Mouse (Mus musculus): ENCODE measurements at regions not wholly inside any gene's neighbourhood (a gene's known extent, or its start where the extent isn't known, plus 50 kb on each side); places are given as distances from the start of the nearest gene placed in this dataset.

DNA sequence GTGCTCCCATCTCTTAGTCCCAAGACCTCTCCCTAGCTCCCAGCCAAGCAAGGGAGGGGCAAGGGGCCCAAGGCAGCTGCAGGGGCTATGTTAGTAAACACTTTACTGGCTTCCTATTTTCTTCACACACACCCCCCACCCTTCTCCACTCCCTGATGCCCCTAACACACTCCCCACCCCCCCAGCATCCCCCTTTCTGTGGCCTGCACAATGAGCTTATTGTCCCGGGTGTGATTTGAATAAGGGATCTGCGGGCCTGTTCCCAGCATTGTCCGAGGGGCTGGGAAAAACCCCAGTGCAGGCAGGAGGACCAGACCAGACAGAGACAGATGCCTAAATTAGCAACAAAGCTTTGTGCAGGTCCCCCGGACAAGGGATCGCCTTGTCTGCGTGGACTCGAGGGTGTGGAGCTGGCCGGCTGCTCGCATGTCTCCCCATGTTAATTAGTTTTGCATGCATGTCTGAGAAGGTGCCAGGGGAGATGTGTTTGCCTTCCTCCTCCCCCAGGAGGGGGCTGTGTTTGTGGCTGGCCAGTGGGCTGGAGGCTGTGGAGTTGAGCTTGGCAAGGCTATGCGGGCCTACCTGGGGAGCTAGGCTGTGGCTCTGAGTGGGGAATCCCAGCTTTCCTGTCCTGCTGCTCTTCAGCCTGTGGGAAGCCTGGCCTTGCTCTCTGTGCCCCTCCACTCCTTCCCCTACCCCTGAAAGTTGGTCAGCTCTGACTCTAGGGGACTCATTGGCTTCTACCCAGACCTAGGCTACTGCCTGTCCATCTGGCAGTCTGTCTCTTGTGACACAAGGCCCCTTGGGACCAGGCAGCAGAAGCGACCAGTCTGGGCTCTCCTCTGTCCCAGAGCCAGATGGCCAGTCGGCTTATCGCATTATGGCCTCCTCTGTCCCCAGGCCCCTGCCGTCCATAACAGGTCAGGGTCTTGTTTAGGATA lies 59.8 kb upstream of the Polg start:
- no peaks in the 10 kb centered on the region for H3K27me3 ChIP-seq (ENCODE audit: insufficient read depth, low read length)
- H3K36me3 ChIP-seq (ENCODE audit: insufficient read depth) = peaks cover 68% of the 10 kb centered on the region
- 11% methylated on average over 14 of the region's 14 CpGs for WGBS
- peak overlapping the region; percentile 84 for H3K27ac ChIP-seq (ENCODE audit: low read depth, low read length)
- DNase-seq (peak; percentile 68), ATAC-seq (peak; percentile 70)
- H3K4me3 ChIP-seq (ENCODE audit: low read depth, low read length) = no peak overlapping the region
- H3K9me3 ChIP-seq (ENCODE audit: low read length) = no peaks in the 10 kb centered on the region
- H3K9ac ChIP-seq = peak overlapping the region; percentile 37; the same call in 1 of the 2 replicates
- peak overlapping the region; percentile 5; the same call in 1 of the 2 replicates for H3K4me2 ChIP-seq (ENCODE audit: low read depth)
- TF ChIP-seq CTCF (IDR thresholded peaks at IDR 0.05; ENCODE audit: low read depth) = no peak
- peaks cover 27% of the 10 kb centered on the region for H3K4me1 ChIP-seq (ENCODE audit: insufficient read depth)

DNA sequence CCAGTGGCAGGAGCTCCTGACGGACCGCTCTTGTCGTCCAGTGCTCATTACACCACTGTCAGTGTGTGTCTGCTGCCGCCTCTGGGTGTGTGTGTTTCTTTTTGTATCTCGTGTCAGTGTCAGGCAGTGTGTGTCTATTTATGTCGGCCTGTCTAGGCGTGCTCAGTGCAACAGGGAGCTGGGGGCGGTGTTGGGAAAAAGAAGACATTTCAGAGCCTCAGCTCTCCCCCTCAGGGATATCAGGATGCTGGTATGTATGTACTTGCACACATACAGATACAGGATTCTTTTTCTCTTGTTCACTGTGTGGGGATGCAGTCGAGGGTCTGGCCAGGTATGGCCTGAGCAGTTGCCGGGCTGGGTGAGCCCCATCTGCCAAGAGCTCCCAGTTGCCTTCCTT lies 58.8 kb upstream of the Polg start:
- 16% methylated on average over 10 of the region's 10 CpGs for WGBS
- Histone ChIP-seq H3K27ac (ENCODE audit: low read depth, low read length) (peak overlapping the region; percentile 84), H3K4me3 (ENCODE audit: low read depth, low read length) (no peak overlapping the region), H3K27me3 (ENCODE audit: insufficient read depth, low read length) (no peaks in the 10 kb centered on the region), H3K36me3 (ENCODE audit: insufficient read depth) (peaks cover 59% of the 10 kb centered on the region), H3K9me3 (ENCODE audit: low read length) (no peaks in the 10 kb centered on the region), H3K4me1 (ENCODE audit: insufficient read depth) (peaks cover 34% of the 10 kb centered on the region), H3K4me2 (ENCODE audit: low read depth) (no peak overlapping the region), H3K9ac (peak overlapping the region; percentile 37; the same call in 1 of the 2 replicates)
- no peak for TF ChIP-seq CTCF (IDR thresholded peaks at IDR 0.05; ENCODE audit: low read depth)
- ATAC-seq = peak; percentile 3; the same call in 1 of the 2 replicates
- DNase-seq = peak; percentile 51

GRCm38 (mm10) chr7:79523696-79524095 lies 57.5 kb upstream of the Polg start:
- Histone ChIP-seq H3K36me3 (ENCODE audit: insufficient read depth) (peaks cover 52% of the 10 kb centered on the region), H3K9ac (peak overlapping the region; percentile 33), H3K4me1 (ENCODE audit: insufficient read depth) (peaks cover 46% of the 10 kb centered on the region), H3K27me3 (ENCODE audit: insufficient read depth, low read length) (no peaks in the 10 kb centered on the region), H3K27ac (ENCODE audit: low read depth, low read length) (peak overlapping the region; percentile 84), H3K9me3 (ENCODE audit: low read length) (no peaks in the 10 kb centered on the region), H3K4me2 (ENCODE audit: low read depth) (no peak overlapping the region), H3K4me3 (ENCODE audit: low read depth, low read length) (no peak overlapping the region)
- ATAC-seq (no peak), DNase-seq (peak; percentile 52)
- TF ChIP-seq CTCF (IDR thresholded peaks at IDR 0.05; ENCODE audit: low read depth) = no peak
- WGBS = 25% methylated on average over 4 of the region's 4 CpGs

DNA sequence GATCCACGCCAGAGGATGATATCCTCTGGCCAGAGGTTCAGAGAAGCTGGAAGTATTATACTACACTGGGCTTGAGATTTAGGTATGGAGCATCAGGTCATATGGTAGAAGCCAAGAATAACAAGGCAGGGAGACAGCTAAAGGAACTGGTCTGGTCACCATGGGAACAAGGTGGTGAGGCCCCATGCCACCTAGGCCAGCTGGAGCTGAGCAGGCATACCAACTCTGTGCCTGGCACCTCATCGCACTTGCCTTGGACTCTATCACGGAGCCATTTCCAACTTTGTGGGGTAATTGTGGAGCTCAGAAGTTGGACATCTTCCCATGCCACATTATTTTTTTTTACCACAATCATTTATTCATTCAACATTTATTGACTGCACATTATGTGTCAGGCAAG lies 55.9 kb upstream of the Polg start:
- no peak overlapping the region for H3K4me3 ChIP-seq (ENCODE audit: low read depth, low read length)
- H3K9ac ChIP-seq = no peak overlapping the region
- no peak for ATAC-seq
- no peak overlapping the region for H3K4me2 ChIP-seq (ENCODE audit: low read depth)
- H3K4me1 ChIP-seq (ENCODE audit: insufficient read depth) = peaks cover 61% of the 10 kb centered on the region
- no peak for TF ChIP-seq CTCF (IDR thresholded peaks at IDR 0.05; ENCODE audit: low read depth)
- H3K27me3 ChIP-seq (ENCODE audit: insufficient read depth, low read length) = no peaks in the 10 kb centered on the region
- WGBS = 50% methylated on average over 3 of the region's 3 CpGs
- H3K9me3 ChIP-seq (ENCODE audit: low read length) = no peaks in the 10 kb centered on the region
- peak overlapping the region; percentile 98 for H3K27ac ChIP-seq (ENCODE audit: low read depth, low read length)
- peaks cover 38% of the 10 kb centered on the region for H3K36me3 ChIP-seq (ENCODE audit: insufficient read depth)
- DNase-seq = no peak

GRCm38 (mm10) chr7:79521259-79521658 lies 55.1 kb upstream of the Polg start:
- Histone ChIP-seq H3K9ac (peak overlapping the region; percentile 35; the same call in 1 of the 2 replicates), H3K27me3 (ENCODE audit: insufficient read depth, low read length) (no peaks in the 10 kb centered on the region), H3K4me3 (ENCODE audit: low read depth, low read length) (no peak overlapping the region), H3K4me1 (ENCODE audit: insufficient read depth) (peaks cover 59% of the 10 kb centered on the region), H3K27ac (ENCODE audit: low read depth, low read length) (peak overlapping the region; percentile 98), H3K4me2 (ENCODE audit: low read depth) (no peak overlapping the region), H3K36me3 (ENCODE audit: insufficient read depth) (peaks cover 30% of the 10 kb centered on the region), H3K9me3 (ENCODE audit: low read length) (no peaks in the 10 kb centered on the region)
- ATAC-seq (no peak), DNase-seq (no peak)
- WGBS = 16% methylated on average over 5 of the region's 5 CpGs
- TF ChIP-seq CTCF (IDR thresholded peaks at IDR 0.05; ENCODE audit: low read depth) = no peak

GRCm38 (mm10) chr7:79520222-79520710 lies 54.1 kb upstream of the Polg start:
- H3K27me3 ChIP-seq (ENCODE audit: insufficient read depth, low read length) = no peaks in the 10 kb centered on the region
- TF ChIP-seq CTCF (IDR thresholded peaks at IDR 0.05; ENCODE audit: low read depth) = no peak; the same call in 1 of the 2 replicates
- H3K9me3 ChIP-seq (ENCODE audit: low read length) = no peaks in the 10 kb centered on the region
- no peak overlapping the region for H3K4me2 ChIP-seq (ENCODE audit: low read depth)
- peak; percentile 24 for ATAC-seq
- peak overlapping the region; percentile 35; the same call in 1 of the 2 replicates for H3K9ac ChIP-seq
- peak; percentile 89 for DNase-seq
- peak overlapping the region; percentile 98 for H3K27ac ChIP-seq (ENCODE audit: low read depth, low read length)
- WGBS = 4% methylated on average over 2 of the region's 2 CpGs
- H3K4me3 ChIP-seq (ENCODE audit: low read depth, low read length) = no peak overlapping the region
- peaks cover 60% of the 10 kb centered on the region for H3K4me1 ChIP-seq (ENCODE audit: insufficient read depth)
- H3K36me3 ChIP-seq (ENCODE audit: insufficient read depth) = peaks cover 26% of the 10 kb centered on the region

DNA sequence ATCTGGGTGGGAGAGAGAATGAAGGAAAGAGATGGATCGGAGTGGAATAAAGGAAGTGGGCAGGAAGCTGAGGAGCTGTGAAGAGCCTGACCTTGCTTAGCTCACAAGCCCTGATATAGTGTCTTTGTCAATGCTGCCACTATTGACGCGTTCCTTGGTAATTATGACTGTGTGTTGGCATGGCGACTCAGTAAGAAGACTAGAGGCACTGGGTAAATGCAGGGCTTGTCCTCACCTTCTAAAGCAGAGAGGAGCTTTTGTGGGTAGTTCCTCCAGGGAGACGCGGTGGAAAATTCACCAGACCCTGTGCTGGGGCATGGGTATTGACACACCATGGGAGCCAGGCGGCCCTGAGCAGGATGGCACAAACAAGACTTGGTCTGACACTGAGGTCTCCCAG lies 52.8 kb upstream of the Polg start:
- WGBS = 15% methylated on average over 7 of the region's 7 CpGs
- peaks cover 14% of the 10 kb centered on the region for H3K36me3 ChIP-seq (ENCODE audit: insufficient read depth)
- H3K9me3 ChIP-seq (ENCODE audit: low read length) = no peaks in the 10 kb centered on the region
- peaks cover 59% of the 10 kb centered on the region for H3K4me1 ChIP-seq (ENCODE audit: insufficient read depth)
- H3K4me3 ChIP-seq (ENCODE audit: low read depth, low read length) = no peak overlapping the region
- ATAC-seq = peak; percentile 30
- H3K4me2 ChIP-seq (ENCODE audit: low read depth) = peak overlapping the region; percentile 29
- TF ChIP-seq CTCF (IDR thresholded peaks at IDR 0.05; ENCODE audit: low read depth) = no peak
- no peak for DNase-seq
- H3K9ac ChIP-seq = peak overlapping the region; percentile 80
- H3K27ac ChIP-seq (ENCODE audit: low read depth, low read length) = peak overlapping the region; percentile 98
- no peaks in the 10 kb centered on the region for H3K27me3 ChIP-seq (ENCODE audit: insufficient read depth, low read length)

Measured in forebrain, postnatal 0 days (tissue).